Mouse (Mus musculus) c-Kit-positive CD71-positive TER-119-positive erythroid progenitor cells, embryonic 14.5 days (primary cell): ENCODE results near the gene Rtel1.

ENCODE experiments used
- DNase-seq: peaks from one replicate; pipeline ENCODE4 v3.0.0-alpha.2; 2013; ENCODE audit warnings: low spot score

Rtel1 gene

DNA sequence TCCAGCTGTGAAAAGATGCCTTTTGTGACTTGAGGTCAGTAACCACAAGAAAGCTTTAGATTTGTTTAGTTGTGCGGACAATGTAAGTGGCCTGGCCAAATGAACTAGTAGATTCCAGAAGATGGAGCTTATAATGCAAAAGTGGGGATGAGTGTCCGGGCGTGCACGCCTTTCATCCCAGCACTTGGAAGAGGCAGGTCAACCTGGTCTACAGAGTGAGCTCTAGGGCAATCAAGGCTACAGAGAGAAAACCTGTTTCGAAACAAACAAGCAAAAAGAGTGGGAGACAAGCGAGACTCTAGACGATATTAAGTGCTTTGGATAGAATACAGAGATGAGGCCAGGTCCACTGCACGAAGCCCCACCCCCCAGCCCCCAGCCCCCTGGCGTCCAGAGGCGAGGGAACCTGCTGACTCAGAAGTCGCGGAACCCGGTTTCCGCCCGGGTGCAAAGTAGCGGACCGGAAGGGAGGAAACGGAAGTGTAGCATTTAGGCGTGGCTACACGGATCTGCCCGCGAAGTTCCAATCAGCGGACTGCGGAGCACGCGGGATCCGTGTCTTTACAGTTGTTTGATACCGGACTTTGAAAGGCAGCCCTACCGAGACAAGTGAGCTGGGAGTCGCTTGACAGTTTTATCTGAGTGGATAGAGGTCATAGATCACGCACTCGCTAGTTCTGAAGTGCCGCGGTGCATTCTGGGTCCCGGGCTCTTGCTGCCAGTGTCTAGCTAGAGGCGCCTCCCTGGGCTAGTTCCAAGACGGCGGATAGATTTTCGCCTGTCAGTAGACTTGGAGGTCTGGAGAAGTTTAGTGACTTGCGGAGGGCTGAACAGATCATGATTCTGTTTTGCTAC lies at the start of gene Rtel1:
Gene Rtel1, plus strand, starts transcription at position 492 of the 855 bp plus-strand sequence.
- peak; percentile 80 for DNase-seq

DNA sequence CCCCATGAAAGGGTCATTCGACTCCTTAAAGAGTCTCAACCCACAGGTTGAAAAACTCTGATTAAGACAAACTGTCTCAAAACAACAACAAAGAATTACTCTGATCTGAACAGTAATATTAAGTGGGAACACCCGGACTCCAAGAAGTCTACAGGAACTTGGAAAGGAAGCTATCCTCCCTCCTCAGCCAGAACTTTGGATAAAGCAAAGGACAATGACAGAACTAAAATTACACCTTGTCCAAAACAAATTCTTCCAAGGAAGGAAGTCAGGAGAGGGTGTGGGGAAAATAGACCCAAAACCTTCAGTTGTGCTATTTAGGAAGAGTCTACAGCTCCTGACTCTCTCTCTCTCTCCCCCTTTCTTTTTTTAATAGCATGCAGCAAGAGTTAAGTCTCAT lies 47.4 kb upstream of the Rtel1 start:
- no peak for DNase-seq

DNA sequence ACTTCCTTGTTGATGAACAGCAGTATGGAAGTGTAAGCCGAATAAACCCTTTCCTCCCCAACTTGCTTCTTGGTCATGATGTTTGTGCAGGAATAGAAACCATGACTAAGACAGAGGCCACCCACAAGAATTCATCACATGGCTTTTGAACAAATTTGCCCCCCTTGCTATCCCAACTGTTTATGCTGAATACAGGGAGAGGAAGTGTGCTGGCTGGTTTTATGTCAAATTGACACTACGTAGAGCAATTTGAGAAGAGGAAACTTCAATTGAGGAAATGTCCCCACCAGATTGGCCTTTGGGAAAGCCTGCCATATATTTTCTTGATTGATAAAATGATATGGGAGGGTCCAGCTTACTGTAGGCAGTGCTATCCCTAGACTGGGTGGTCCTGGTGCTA lies 45.7 kb upstream of the Rtel1 start:
- DNase-seq = no peak

DNA sequence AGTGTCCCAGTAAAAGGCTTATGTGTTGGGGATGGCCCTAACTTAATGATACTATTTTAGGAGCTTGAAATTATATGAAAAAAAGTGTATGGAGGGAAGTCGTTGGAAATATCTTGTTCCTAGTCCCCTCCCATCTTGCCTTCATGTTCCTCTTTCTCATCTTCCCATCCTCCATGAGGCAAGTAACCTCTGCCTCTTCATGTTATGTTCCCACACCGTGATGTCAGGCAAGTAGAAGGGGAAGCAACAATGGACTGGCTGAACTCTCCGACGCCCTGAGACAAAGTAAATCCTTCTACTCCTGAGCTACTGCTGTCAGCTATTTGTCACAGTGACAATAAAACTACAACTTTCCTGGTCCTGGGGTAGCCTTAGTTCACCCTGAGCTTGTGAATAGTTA lies 44.9 kb upstream of the Rtel1 start:
- DNase-seq = no peak

DNA sequence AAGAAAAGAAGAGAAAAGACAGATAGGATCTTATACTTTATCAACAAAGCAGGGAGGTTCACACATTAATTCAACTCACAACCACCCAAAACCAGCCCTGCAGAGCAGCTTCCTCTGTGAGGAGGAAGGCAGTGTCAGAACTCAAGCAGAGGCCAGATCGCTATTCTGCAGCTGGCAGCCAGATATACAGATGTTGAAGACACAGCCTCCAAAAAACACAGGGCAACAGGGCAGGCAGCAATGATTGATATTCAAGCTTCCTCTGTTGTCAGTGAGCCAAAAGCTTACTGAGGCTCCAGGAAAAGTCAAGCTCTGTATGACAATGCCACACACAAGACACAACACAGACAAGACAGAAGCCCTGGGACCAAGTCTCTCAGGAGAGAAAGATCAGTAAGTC lies 42.8 kb upstream of the Rtel1 start:
- no peak for DNase-seq

DNA sequence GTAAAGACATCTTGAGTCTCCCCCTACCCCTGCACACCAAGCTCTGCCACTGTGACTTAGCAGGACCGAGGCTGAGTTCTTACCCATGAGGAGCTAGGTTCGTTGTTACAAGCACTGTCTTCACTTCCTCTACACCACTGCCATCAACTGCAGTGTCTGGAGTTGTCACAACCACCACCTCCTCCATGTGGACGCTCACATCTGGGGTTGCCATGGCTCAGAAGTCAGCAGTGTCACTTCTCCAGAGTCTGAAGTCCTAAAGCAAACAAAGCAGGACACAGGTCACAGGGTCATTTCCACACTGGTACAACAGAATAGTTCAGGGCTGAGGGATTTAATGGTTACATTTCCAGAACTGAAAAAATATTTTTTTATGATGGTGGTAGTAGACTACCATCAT lies 41.7 kb upstream of the Rtel1 start:
- DNase-seq = no peak

DNA sequence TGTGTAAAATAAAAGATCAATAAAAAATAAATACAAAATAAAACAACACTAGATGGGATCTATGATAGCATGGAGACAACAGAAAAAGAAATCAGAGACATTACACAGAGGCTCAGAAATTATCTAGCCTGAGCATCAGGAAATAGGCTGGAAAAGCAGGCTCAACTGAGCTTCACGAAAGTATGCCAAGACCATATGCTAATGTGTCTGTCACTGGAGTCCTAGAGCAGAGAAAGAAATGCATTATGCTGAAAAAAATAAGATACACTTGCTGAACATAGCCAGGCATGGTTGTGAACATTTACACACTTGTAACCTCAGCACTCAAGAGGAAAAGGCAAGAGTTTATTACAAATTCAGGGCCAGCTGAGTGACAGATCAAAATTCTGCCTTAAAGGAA lies 39.6 kb upstream of the Rtel1 start:
- no peak for DNase-seq

DNA sequence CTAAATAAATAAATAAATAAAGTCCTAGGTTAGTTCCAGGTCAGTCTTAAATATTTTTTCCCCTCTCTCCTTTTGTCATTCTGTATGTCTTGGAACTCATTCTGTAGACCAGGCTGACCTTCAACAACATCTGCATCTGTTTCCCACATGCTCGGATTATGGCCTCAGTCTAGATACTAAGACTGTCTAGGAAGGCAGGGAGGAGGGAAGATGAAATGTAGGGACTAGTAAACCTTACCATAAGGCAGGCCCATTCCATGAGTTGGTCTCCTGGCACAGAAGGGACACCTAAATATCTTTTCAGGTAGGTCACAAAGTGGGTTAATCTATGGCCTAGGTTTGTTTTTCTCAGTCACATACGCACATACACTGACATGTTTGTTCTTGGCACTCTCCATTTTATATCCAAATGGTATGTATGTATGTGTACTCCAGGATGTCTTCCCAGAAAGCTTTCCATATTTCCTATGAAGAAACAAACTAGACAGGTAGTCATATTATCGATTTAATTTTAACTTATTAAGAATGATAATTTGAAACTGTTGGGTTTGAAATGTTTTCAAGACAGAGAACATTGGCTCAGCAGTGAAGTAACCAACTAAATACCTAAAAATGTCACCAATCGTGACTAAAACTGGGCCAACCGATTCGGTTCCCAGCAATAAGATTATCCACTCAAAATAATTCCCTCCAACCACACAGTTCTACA lies 32.8 kb upstream of the Rtel1 start:
- DNase-seq = peak; percentile 24

DNA sequence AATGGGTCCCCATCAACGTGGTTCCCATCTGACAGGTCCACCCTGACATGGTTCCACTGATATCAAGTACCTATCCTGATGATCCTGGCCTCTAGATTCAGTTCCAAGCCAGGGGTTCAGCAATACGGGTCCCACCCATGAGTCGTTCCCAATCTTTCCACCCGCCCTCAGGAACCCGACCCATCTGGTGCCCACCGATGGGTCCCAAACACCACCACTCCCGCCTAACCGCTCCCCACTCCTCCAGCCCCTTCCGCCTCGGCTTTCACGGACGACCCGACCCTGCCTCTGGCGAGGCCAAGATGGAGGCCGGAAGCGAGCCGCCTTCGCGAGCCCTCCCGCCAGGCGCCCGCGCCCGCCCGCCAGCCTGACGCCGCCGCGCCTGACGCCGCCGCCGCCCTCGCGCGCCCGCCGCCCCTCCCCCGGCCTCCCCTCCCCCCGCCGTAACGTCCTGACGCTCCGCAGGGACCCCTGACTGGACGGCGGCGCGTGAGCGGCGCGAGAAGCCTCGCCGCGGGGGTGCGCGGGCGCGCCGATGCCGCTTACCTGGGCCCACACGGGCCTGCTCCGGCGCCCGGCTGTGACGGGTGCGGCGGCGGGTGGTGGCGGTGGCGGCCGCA lies 32.1 kb upstream of the Rtel1 start:
- peak; percentile 68 for DNase-seq

DNA sequence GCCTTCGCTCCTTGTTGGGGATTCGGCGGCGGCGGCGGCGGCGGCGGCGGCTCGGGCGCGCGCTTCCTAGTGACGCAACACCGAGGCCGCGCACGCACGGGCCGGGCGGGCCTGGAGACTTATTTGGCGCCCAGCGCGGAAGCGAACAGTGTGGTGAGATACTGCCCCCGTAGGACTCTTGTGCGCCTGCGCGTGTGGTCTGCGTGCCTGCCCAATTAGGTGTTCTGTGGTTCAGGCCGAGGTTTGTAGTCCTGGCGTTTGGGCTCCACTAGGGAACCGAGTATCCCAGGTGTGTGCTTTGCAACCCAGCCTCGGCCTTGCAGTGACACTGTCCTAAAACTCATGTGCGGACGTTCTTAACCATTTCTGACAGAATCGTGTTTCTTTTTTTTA lies 31.6 kb upstream of the Rtel1 start, which contains the start of gene Gmeb2:
Gene Gmeb2, minus strand, starts transcription at position 78 of the 393 bp plus-strand sequence.
- DNase-seq = peak; percentile 98

DNA sequence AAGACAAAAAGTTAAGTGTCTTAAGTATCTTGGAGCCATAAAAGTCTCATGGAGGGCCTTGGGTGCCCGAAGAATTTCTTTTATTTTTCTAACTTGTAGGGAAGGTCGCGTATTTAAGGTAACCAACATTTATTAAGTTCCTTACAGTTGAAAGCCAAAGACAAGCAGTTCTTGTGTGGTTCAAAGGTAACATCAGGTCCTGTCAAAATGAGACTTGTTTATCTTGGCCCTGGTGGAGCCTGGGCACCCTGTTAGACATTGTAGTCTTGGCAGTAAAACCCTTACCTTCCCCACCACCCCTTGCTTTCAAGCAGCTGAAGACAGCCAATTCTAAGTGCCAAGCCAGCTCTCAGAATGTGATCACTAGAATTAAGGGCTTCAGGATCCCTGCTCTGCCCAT lies 30.8 kb upstream of the Rtel1 start:
- DNase-seq = no peak

DNA sequence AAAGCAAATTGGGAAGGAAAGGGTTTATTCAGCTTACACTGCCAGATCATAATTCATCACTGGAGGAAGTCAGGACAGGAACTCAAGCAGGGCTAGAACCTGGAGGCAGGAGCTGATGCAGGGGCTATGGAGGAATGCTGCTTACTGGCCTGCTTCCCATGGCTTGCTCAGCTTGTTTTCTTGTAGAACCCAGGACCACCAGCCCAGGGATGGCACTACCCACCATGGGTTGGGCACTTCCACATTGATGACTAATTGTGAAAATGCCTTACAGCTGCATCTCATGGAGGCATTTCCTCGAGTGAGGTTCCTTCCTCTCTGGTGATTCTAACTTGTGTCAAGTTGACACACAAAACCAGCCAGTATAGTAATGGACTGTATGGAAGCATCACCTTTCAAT lies 28.6 kb upstream of the Rtel1 start:
- no peak for DNase-seq

DNA sequence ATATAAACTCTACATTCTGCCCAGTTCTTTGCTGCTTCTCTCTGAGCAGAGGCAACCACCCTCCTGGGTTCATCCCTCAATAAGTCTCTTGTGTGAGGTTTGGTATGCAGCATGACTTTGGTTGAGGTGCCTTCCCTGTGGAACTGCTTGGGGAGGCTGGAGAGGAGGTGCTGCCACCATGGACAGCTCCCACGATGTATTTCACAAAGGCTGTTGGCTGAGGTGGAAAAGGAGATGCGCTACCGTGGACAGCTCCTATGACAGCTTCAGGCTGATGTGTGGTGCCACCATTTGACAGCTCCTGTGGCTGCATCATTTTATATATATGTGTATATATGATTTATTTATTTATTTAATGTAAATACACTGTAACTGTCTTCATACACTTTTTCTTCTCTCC lies 17.5 kb upstream of the Rtel1 start:
- peak; percentile 39 for DNase-seq

DNA sequence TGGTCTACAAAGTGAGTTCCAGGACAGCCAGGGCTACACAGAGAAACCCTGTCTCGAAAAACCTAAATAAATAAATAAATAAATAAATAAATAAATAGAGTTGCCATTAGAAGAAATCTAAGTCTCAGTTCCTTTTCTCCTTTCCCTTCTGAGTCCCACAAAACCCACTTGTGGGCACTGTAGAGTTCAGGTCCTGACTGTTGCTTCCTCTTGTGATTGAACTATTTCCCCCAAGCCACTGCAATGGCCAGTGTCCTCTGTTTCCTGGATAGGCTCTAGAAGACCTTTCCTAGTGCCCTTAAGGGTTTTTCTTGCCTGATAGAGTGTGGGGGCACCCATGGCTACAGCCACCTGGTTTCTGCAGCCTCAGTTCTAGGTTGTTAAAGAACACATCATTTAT lies 14.6 kb upstream of the Rtel1 start:
- no peak for DNase-seq

DNA sequence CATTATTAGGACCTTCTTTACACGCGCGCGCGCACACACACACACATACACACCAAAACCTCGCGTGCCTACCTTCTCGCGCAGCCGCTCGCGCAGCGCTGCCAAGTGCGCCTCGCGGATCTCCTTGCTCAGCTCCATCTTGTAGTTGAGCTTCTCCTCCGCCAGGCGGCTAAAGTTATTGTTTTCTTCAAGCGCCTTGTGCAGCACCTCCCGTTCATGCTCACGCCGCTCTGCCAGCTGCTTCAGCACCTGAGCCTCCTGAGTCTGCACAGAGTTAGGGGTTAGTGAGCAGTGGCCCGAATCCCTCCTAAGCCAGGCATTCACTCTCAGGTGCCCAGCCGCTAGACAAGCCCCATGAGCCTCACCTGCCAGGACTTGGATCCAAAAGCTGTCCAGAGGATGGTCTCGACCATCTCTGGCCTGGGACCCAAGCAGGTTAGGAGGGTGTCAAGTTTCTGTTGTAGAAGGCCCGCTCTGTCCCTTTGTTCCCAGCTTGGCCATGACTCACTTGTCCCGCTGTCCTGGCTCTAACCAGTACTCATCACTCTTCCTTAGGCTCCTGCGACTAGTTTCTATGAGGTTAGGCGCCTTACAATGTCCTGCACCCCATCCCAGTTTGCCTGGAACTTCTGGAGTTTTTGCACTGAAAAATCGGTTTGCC lies 12.3 kb upstream of the Rtel1 start:
- peak; percentile 29 for DNase-seq

DNA sequence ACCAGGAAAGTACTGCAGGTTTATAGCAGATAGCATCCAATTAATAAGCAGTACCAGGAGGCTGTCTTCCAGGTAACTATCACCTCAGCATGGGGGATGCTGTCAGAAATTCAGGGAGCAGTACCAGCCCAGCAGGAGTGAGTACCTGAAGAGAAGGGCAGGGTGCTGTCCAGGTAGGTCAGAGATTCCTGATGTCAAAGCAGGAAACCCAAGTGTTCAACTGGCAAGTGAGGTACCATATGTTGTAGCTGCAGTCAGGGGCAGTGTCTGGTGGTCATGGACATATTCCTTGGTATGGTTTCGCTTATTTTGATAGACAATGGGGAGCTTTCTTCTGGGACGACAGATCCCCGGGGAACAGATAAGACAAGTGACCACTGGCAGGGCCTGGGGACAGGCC lies 7.1 kb upstream of the Rtel1 start:
- no peak for DNase-seq

DNA sequence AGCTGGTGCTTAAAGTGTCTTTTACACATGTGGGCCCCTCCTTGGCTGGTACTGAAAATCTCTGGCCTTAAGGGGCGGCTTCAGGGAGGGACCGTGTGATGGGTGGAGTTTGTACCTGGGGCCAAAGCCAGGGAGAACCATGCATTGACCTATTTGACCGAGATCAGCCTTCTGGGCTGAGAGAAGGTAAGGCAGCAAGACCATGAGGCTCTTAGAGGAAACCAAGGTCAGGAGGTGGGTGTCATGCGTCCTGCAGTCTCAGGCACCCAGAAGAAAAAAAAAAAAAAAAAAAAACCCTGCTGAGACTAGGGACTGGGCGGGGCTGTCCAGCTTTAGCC lies 6.6 kb upstream of the Rtel1 start:
- no peak for DNase-seq

DNA sequence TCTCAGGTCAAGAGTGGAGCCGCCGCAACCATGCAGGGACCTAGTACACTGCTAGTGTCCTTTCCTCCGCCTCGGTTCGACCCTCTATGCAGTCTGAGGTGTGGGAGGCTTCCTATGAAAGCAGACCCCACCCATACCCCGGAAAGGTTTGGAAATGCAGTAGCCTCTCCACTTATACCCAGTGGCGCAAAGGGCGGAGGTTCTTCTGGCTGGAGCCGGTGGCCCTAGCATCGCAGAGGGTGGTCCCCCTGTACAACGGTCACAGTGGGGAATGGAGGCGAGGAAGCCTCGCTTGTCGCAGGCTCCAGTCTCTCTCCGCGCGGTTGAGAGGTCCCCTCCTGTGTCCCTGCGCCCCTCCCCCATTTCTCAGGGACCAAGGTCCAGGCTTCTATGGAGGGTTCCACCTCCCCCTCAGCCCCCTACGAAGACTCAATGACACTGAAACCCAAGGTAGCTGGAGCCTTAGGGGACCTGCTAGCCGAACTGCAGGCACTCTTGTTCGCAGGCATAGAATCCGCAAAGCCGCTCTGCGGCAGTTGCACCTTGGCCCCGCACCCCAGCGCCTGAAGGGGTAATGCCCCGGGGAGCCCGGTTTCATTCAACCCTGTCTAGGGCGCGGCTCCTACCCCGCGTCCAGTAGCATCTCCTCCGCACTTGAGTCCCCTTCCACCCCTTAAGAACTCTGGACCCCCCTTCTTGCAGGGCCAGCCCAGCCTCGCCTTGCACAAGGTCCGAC lies 6.0 kb upstream of the Rtel1 start:
- DNase-seq = no peak

DNA sequence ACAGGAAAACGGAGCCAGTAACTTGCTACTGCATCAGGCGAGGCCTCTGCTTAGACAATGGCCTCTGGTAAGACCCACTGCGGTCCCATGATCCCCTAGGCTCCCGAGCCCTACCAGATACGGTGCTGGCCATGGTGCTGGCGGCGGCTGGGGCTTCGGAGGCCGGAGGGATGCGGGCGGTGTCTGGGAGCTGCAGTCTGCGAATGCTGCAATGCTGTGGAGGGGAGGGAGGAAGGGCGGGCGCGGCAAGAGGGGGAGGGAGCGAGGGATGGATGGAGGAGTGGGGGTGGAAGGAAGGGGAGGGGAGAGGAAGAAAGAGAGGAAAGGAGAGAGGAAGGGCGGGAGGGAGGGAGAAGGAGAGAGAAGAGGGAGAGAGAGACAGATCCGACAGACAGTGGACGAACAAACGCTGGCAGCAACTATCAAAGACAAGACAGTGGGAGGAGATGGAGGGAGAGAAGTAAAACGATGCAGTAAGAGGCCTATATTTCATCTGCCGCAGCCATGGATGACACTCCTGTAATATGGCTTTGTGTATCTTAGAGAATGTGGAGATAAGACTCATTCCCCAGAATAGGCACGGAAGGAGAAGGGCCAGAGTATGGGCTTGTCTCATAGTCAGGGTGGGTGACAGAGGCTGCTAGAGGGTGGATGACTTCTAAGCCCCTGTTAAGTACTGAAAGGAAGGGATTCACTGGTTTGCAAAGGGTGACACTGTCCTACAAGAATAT lies 5.3 kb upstream of the Rtel1 start, which contains the start of gene Stmn3:
Gene Stmn3, minus strand, starts transcription at position 421 of the 731 bp plus-strand sequence.
- no peak for DNase-seq

DNA sequence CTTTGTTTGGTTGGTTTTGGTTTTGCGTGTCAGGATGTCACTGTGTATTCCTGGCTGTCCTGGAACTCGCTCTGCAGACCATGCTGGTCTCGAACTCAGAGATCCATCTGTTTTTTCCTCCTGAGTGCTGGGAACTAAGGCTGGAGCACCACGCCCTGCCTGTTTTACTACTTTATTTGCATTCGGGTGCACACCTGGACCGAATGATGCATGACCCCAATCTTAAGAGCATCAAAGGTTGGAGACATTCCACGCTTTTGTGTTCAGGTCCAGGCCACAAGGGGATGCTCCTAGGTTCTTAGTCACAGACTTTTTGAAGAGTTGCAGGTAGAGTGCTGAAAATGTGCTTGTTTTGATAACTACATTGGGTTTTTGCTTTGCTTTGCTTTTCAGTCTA lies 562 bp downstream of the Rtel1 start:
- no peak for DNase-seq

DNA sequence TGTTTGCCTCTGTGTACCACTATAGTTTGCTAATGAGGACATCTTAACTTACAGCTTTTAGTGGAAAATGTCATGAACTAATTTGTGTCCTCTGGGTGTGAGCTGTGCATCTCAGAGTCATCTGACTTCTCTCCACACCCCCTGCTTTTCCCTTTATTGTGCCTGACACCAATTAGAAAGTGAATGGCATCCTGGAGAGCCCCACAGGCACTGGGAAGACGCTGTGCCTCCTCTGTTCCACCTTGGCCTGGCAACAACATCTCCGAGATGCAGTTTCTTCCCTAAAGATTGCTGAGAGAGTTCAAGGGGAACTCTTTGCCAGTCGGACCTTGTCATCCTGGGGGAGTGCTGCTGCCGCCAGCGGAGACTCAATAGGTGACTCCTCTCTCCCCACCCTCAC lies 2.6 kb downstream of the Rtel1 start:
- no peak for DNase-seq
